Mouse (Mus musculus) left cerebral cortex, adult 2 months (tissue): ENCODE measurements at regions not wholly inside any gene's neighbourhood (a gene's known extent, or its start where the extent isn't known, plus 50 kb on each side); places are given as distances from the start of the nearest gene placed in this dataset.

Experiments
- DNase-seq, 2 experiments: peaks; one replicate each; pipeline ENCODE4 v3.0.0; 2021 to 2022; ENCODE audit warnings: low spot score in 2 of 2, mixed read lengths in 1 of 2; ENCODE audit errors: extremely low spot score in 1 of 2
- H3K27ac ChIP-seq: fragments of 200-600 bp; 2 replicates; pipeline ENCODE4 v1.8.1; 2022
- H3K4me3 ChIP-seq: fragments of 200-600 bp; 2 replicates; pipeline ENCODE4 v1.8.1; 2022
- CTCF ChIP-seq: fragments of 200-600 bp; IDR thresholded peaks from 2 replicates; pipeline ENCODE4 v1.8.1; 2022; ENCODE audit warnings: antibody characterized with exemption, mild to moderate bottlenecking, moderate library complexity
- intact Hi-C: fragments of 180-260 bp; cut with DNase I; formaldehyde crosslinking; loops from one replicate; pipeline ENCODE4 v1.15.1; 2025

- Histone ChIP-seq H3K27ac (no peak overlapping the region), H3K4me3 (no peak overlapping the region)
- intact Hi-C loops = no loop called here
- TF ChIP-seq CTCF = no peak
- DNase-seq = no peak
These were observed 141.9 kb downstream of the 1500009L16Rik start for GRCm38 (mm10) chr10:83864591-83864990.

- no peak overlapping the region for H3K4me3 ChIP-seq
- H3K27ac ChIP-seq = no peak overlapping the region
- DNase-seq = no peak
- intact Hi-C loops = no loop called here
- no peak; the same call in 1 of the 2 replicates for TF ChIP-seq CTCF
These were observed 143.3 kb downstream of the 1500009L16Rik start for GRCm38 (mm10) chr10:83865929-83866328.

GRCm38 (mm10) chr10:83871736-83872400 lies 149.2 kb downstream of the 1500009L16Rik start:
- DNase-seq = no peak
- TF ChIP-seq CTCF = no peak
- Histone ChIP-seq H3K27ac (no peak overlapping the region), H3K4me3 (no peak overlapping the region)
- intact Hi-C loops = no loop called here

- no peak for TF ChIP-seq CTCF
- intact Hi-C loops = no loop called here
- no peak overlapping the region for H3K27ac ChIP-seq
- no peak for DNase-seq
- no peak overlapping the region for H3K4me3 ChIP-seq
These were observed 156.1 kb downstream of the 1500009L16Rik start for GRCm38 (mm10) chr10:83878745-83879144.

- TF ChIP-seq CTCF = no peak
- Histone ChIP-seq H3K27ac (no peak overlapping the region), H3K4me3 (no peak overlapping the region)
- no peak for DNase-seq
- intact Hi-C loops = no loop called here
These were observed 159.6 kb downstream of the 1500009L16Rik start for GRCm38 (mm10) chr10:83882119-83882890.

GRCm38 (mm10) chr10:83882891-83883185 lies 160.2 kb downstream of the 1500009L16Rik start:
- no peak for TF ChIP-seq CTCF
- intact Hi-C loops = no loop called here

GRCm38 (mm10) chr10:83884553-83884952 lies 161.9 kb downstream of the 1500009L16Rik start:
- Histone ChIP-seq H3K27ac (no peak overlapping the region), H3K4me3 (no peak overlapping the region)
- intact Hi-C loops = no loop called here
- DNase-seq = no peak
- TF ChIP-seq CTCF = no peak

More at GRCm38 (mm10) chr10:83882891-83883185, 160.2 kb downstream of the 1500009L16Rik start:
- DNase-seq = no peak
- Histone ChIP-seq H3K27ac (no peak overlapping the region), H3K4me3 (no peak overlapping the region)

GRCm38 (mm10) chr10:83888587-83888986 lies 165.9 kb downstream of the 1500009L16Rik start:
- Histone ChIP-seq H3K4me3 (no peak overlapping the region), H3K27ac (no peak overlapping the region)
- intact Hi-C loops = no loop called here
- DNase-seq = no peak
- TF ChIP-seq CTCF = no peak

- no peak for TF ChIP-seq CTCF
- Histone ChIP-seq H3K4me3 (no peak overlapping the region), H3K27ac (no peak overlapping the region)
- no peak for DNase-seq
- intact Hi-C loops = no loop called here
These were observed 173.1 kb downstream of the 1500009L16Rik start for GRCm38 (mm10) chr10:83895741-83896150.

GRCm38 (mm10) chr10:83896160-83896559 lies 173.5 kb downstream of the 1500009L16Rik start:
- no peak for DNase-seq
- no peak overlapping the region for H3K4me3 ChIP-seq
- intact Hi-C loops = no loop called here

GRCm38 (mm10) chr10:83897558-83897957 lies 174.9 kb downstream of the 1500009L16Rik start:
- TF ChIP-seq CTCF = no peak

More at GRCm38 (mm10) chr10:83896160-83896559, 173.5 kb downstream of the 1500009L16Rik start:
- no peak for TF ChIP-seq CTCF
- no peak overlapping the region for H3K27ac ChIP-seq

GRCm38 (mm10) chr10:83906751-83907150 lies 184.1 kb downstream of the 1500009L16Rik start:
- Histone ChIP-seq H3K4me3 (no peak overlapping the region), H3K27ac (no peak overlapping the region)
- intact Hi-C loops = no loop called here
- peak; percentile 16 to 20 for DNase-seq
- peak; percentile 17 for TF ChIP-seq CTCF

More at GRCm38 (mm10) chr10:83897558-83897957, 174.9 kb downstream of the 1500009L16Rik start:
- H3K4me3 ChIP-seq = no peak overlapping the region
- no peak for DNase-seq
- intact Hi-C loops = no loop called here
- H3K27ac ChIP-seq = no peak overlapping the region
